Mouse (Mus musculus) liver, adult 2 months (tissue): Measurements from ENCODE around the gene Cercam.

ENCODE experiments used
- CTCF ChIP-seq: fragments of 200-500 bp; IDR thresholded peaks from 2 replicates; pipeline ENCODE4 v1.5.1; 2011; ENCODE audit warnings: low read depth, low read length, control low read depth
- POLR2A ChIP-seq: fragments of 200-500 bp; IDR thresholded peaks from 2 replicates; pipeline ENCODE4 v1.6.1; 2011; ENCODE audit warnings: low read length, control low read depth; ENCODE audit not compliant: insufficient read depth; ENCODE audit errors: extremely low read depth

DNA sequence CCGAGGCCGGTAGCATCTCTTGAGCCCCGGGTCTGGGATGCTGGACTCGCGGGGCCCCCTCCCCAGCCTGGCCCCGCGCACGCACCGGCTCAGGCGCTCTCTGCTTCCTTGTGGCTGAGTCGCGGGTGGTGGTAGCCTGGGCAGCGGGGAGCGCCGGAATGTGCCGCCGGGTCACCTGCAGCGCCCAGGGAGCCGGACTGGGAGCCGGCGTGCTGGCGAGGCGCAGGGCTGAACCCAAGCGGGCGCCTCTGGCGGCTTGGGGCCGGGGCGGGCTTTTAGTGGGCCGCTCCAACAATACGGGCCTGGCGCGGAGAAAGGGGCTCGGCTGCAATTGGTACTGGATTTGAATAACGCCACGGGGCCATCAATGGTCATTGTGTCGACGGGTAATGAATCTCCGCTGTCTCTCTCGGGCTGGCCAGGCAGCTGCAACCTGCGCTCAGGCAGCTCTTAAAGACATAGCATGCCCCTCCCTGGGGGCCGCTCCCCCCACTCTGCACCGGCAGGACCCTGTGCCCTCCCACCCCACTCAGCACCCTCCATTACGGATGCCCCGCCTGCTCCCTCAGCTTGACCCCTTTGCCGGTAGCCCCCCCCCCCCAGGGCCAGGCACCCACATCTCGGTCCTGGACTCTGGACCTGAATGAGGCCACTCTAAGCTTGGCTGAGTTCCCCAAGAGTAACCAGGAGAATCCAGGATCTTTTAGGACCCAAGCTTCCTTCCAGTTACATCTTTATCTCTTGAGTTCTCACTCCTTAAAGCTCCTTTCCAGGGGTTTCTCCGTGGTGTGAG is 22.7 kb upstream of the Cercam start:
- TF ChIP-seq CTCF (no peak), POLR2A (no peak)
